Mouse (Mus musculus) B cell, adult 62 days (primary cell): ENCODE measurements around the gene Nap1l3. TPM values are rescaled to one million over a fixed set of nuclear protein-coding genes. Genes with fewer than 3 reads are reported as not detected.

Source experiments
- total RNA-seq: library from RNA; stranded (reverse); gene quantifications from 4 replicates; pipeline ENCODE4 v1.2.4, GENCODE M21; 2023

The Nap1l3 gene
- 0.20 to 0.33 TPM (median 0.33 TPM) in 3 of 4 replicates, not detected in the other for total RNA-seq

GRCm38 (mm10) chrX:122396781-122397581 is at the start of gene Nap1l3:
TSS of gene Nap1l3 (minus strand) at chrX:122397401.

